ENCODE assay signal across 8 mouse cellular contexts in genomic region chr2:71816391-71817041, GRCm38 (mm10). TPM values are rescaled to one million over a fixed set of nuclear protein-coding genes. Genes with fewer than 3 reads are reported as not detected.
DNase-seq lines count a peak whose midpoint lies in the region; ATAC-seq and TF ChIP-seq lines count a peak whose summit lies in the region.

No protein-coding gene starts in this region.

- H3K4me1 ChIP-seq in midbrain, embryonic 10.5 days: peaks cover 49% of the 10 kb centered on the region
- peaks cover 17% of the 10 kb centered on the region for H3K4me1 ChIP-seq in midbrain, embryonic 15.5 days
- H3K4me1 ChIP-seq in limb, embryonic 14.5 days (ENCODE audit: control insufficient read depth, insufficient read depth, low read length): peaks cover 12% of the 10 kb centered on the region; the same call in 1 of the 2 replicates

- H3K4me2 ChIP-seq in midbrain, embryonic 15.5 days: no peak overlapping the region
- no peak overlapping the region for H3K4me2 ChIP-seq in limb, embryonic 14.5 days (replicated peaks; ENCODE audit: low read depth, low read length, severe bottlenecking)

- no peaks in the 10 kb centered on the region for H3K9me3 ChIP-seq in midbrain, embryonic 10.5 days (replicated peaks)
- H3K9me3 ChIP-seq in midbrain, embryonic 15.5 days: no peaks in the 10 kb centered on the region
- H3K9me3 ChIP-seq in limb, embryonic 14.5 days (ENCODE audit: control insufficient read depth, low read length): no peaks in the 10 kb centered on the region

- H3K36me3 ChIP-seq in midbrain, embryonic 10.5 days: peaks cover 8% of the 10 kb centered on the region; the same call in 1 of the 2 replicates
- H3K36me3 ChIP-seq in midbrain, embryonic 15.5 days (replicated peaks): no peaks in the 10 kb centered on the region
- no peaks in the 10 kb centered on the region for H3K36me3 ChIP-seq in limb, embryonic 14.5 days (ENCODE audit: control insufficient read depth, insufficient read depth, low read length)

- TF ChIP-seq POLR2A in limb, embryonic 14.5 days (IDR thresholded peaks at IDR 0.05; ENCODE audit: borderline replicate concordance, extremely low read depth, insufficient read depth, insufficient read length): no peak

- H3K4me3 ChIP-seq in midbrain, embryonic 10.5 days: no peak overlapping the region
- no peak overlapping the region for H3K4me3 ChIP-seq in midbrain, embryonic 15.5 days
- H3K4me3 ChIP-seq in limb, embryonic 14.5 days (replicated peaks; ENCODE audit: low read length): no peak overlapping the region

- peak overlapping the region; percentile 42; the same call in 1 of the 2 replicates for H3K27ac ChIP-seq in midbrain, embryonic 10.5 days (replicated peaks)
- no peak overlapping the region for H3K27ac ChIP-seq in midbrain, embryonic 15.5 days
- no peak overlapping the region for H3K27ac ChIP-seq in limb, embryonic 14.5 days (replicated peaks; ENCODE audit: low read depth, low read length)

- peak; percentile 27; the same call in 1 of the 2 replicates for ATAC-seq in cerebellum, adult (ENCODE audit: insufficient number of reproducible peaks, low FRiP score, low TSS enrichment)
- no peak for ATAC-seq in midbrain, embryonic 15.5 days (replicated peaks)
- ATAC-seq in limb, embryonic 14.5 days (ENCODE audit: low FRiP score, low read depth): no peak

- no peaks in the 10 kb centered on the region for H3K27me3 ChIP-seq in midbrain, embryonic 10.5 days (ENCODE audit: low read depth, poor library complexity, severe bottlenecking)
- no peaks in the 10 kb centered on the region; the same call in 1 of the 2 replicates for H3K27me3 ChIP-seq in midbrain, embryonic 15.5 days (replicated peaks)
- no peaks in the 10 kb centered on the region; the same call in 1 of the 2 replicates for H3K27me3 ChIP-seq in limb, embryonic 14.5 days (ENCODE audit: control insufficient read depth, insufficient read depth, low read length)

- WGBS in midbrain, embryonic 10.5 days: 49% methylated on average over 14 of the region's 14 CpGs
- WGBS in midbrain, embryonic 15.5 days: 39% methylated on average over 14 of the region's 14 CpGs
- WGBS in limb, embryonic 14.5 days: 33% methylated on average over 14 of the region's 14 CpGs

- no peak overlapping the region for H3K9ac ChIP-seq in midbrain, embryonic 15.5 days
- H3K9ac ChIP-seq in limb, embryonic 14.5 days (ENCODE audit: low read depth, low read length, severe bottlenecking): no peak overlapping the region

- no peak for DNase-seq in cerebellum, adult 9-11 months
- DNase-seq in midbrain, embryonic 10.5 days (ENCODE audit: low spot score): peak; percentile 49
- DNase-seq in fibroblast of lung, adult 2 months (ENCODE audit: low read depth): peak; percentile 27
- DNase-seq in limb, embryonic 14.5 days (ENCODE audit: low spot score): peak; percentile 80
- DNase-seq in skeletal muscle tissue, adult 2 months (ENCODE audit: low read depth, low spot score): peak; percentile 24
- no peak for DNase-seq in testis, postnatal 10 days (ENCODE audit: low spot score)

RNA-seq across cellular contexts. Expression of gene Pdk1, which starts 56.5 kb away (rescaled TPM):
- polyA plus RNA-seq in midbrain, embryonic 10.5 days (2016; fragmentation: Nextera tagmentation; extraction: Ambion mirVana): 41.3 and 53.8 TPM in 2 replicates
- polyA plus RNA-seq in midbrain, embryonic 15.5 days (2015; fragmentation: Nextera tagmentation; extraction: Ambion mirVana): 21.2 and 23.9 TPM in 2 replicates
- 42.3 and 46.0 TPM in 2 replicates for polyA plus RNA-seq in limb, embryonic 14.5 days (2012; rRNA removed)
- polyA plus RNA-seq in limb, embryonic 14.5 days (2014; fragmentation: Nextera tagmentation; extraction: Ambion mirVana): 73.5 and 80.6 TPM in 2 replicates

Comparison
In these comparisons a context has a peak if more than half of its experiments do, and no peak if none do; other contexts are left out.
1. DNase-seq: peak in midbrain, embryonic 10.5 days (single experiment), fibroblast of lung, adult 2 months (single experiment), limb, embryonic 14.5 days (single experiment) and skeletal muscle tissue, adult 2 months (single experiment); none in cerebellum, adult 9-11 months (single experiment) and testis, postnatal 10 days (single experiment).